Mouse (Mus musculus) heart, adult 18-20 months (tissue): Measurements from ENCODE around the gene Slc39a11. TPM values are rescaled to one million over a fixed set of nuclear protein-coding genes. Genes with fewer than 3 reads are reported as not detected.

Experiments used
- DNase-seq, 2 experiments: peaks; one replicate each; pipeline ENCODE4 v3.0.0; 2021 to 2022; ENCODE audit warnings: mixed read lengths in 1 of 2
- total RNA-seq, 2 experiments: library from RNA; stranded (reverse); gene quantifications; 2 replicates each; pipeline ENCODE4 v1.2.3; 2021

Slc39a11 gene
- total RNA-seq, 2 experiments from 2014 or later: 3.3 to 4.8 TPM

DNA sequence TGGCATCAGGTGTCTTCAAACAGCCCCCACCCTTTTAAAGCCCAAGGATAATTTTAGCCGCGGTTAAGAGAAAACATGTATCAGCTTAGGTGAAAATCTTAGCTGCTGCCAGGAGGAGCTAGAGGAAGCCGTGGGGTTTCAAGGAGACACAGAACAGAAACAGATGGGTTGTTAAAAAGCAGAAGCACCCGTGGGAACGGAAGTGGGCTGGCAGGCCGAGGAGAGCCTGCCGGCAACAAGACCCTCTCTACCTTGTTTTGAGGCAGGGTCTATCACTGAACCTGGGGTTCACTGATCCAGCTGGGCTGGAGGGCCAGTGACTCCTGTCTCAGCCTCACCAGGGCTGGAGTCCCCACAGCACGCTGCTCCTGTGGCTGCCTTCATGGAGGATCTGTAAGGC is 310.1 kb downstream of the Slc39a11 start:
- no peak for DNase-seq

GRCm38 (mm10) chr11:113338581-113338980 is 311.3 kb downstream of the Slc39a11 start:
- DNase-seq: no peak

GRCm38 (mm10) chr11:113335706-113336105 is 314.2 kb downstream of the Slc39a11 start:
- no peak for DNase-seq

- no peak for DNase-seq
These were observed 315.4 kb downstream of the Slc39a11 start for GRCm38 (mm10) chr11:113334444-113334881.

DNA sequence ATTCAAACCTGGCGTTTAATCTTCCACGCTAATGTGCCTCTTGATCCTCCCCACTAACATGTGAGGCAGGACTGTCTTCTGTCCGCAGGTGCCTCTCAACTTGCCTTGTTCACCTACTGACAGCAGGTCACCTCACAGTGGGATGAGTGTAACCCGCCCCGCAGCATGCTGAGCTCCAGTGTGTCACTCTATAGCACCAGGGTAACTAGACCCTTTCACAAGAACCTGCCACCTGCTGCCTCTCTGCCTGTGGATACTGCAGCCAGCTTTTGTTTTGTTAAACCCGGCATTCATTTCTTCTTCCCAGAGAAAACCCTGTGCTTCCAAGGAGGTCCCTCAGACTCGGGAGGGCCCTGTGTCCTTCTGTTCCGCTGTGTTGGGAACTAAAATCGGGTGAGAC is 316.3 kb downstream of the Slc39a11 start:
- DNase-seq: no peak

DNA sequence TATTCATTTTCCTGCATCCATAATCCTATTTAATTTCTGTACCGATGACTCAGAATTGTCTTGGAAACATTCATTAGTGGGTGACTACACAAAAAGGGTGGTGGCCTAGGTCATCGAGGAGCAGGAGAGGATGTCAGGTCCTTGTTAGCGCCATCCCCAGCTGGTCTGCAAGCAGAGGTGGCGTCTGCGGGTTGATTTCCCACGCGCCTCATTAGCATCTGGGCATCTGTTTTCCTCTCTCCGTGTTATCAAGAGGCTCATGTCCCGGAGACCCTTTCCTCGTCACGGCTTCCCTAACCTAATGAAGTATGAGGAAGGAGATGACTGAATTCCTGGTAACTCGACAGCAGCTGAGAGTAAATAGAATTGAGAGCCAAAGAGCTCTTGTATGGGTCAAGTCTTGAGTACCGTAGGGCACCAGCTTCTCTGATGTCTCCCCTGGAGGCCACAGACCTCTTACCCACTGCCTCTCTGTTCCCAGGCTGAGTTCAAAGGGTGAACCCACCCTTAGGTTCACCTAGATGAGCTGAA is 319.8 kb downstream of the Slc39a11 start:
- DNase-seq: no peak

GRCm38 (mm10) chr11:113327499-113328062 is 322.3 kb downstream of the Slc39a11 start:
- DNase-seq: no peak

GRCm38 (mm10) chr11:113326387-113327011 is 323.4 kb downstream of the Slc39a11 start:
- peak; percentile 40 to 76 for DNase-seq

DNA sequence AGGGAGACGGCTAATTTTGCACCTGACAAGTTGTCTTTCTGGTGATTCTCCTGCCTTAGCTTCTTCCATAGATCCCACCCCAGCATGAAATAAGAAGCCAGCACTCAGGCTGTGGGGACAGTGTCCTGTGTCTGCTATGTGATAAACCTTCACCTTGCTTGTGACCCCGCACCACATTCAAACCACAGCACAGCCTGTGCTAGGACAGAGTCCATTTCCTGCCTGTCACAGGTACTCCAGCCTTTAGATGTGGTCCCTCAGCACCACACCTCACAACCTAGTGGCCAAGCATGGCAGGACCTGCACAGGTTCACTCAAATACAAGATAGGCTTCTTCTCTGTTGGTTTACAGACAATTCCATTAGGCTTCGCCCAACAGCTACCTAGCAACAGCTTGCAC is 328.3 kb downstream of the Slc39a11 start:
- no peak for DNase-seq

GRCm38 (mm10) chr11:113309265-113309951 is 340.5 kb downstream of the Slc39a11 start:
- no peak for DNase-seq

GRCm38 (mm10) chr11:113308256-113308941 is 341.5 kb downstream of the Slc39a11 start:
- DNase-seq: no peak

- DNase-seq: no peak
These were observed 346.7 kb downstream of the Slc39a11 start for GRCm38 (mm10) chr11:113303204-113303603.

GRCm38 (mm10) chr11:113299492-113299891 is 350.4 kb downstream of the Slc39a11 start:
- DNase-seq: no peak

DNA sequence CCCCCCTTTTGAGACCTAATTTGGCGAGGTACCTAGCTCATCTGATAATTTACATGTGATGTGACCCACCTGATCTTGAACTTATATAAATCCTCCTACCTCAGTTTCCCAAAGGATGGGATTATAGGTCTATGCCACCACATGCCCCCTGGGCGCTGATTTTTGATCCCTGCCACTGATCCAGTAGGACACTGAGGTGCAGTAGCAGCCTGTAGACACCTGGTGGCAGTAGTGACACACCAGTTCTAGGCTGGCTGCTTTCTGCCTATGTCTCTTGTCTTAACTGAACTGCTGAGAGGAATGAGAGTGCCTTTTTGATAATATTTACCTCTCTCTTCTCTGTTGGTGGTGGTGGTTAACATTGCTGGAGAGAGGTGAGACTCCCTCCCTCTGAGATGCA is 352.1 kb downstream of the Slc39a11 start:
- peak; percentile 53 to 77 for DNase-seq

GRCm38 (mm10) chr11:113296912-113297625 is 352.8 kb downstream of the Slc39a11 start:
- DNase-seq: no peak

GRCm38 (mm10) chr11:113296162-113296561 is 353.7 kb downstream of the Slc39a11 start:
- peak; percentile 19 to 57 for DNase-seq

DNA sequence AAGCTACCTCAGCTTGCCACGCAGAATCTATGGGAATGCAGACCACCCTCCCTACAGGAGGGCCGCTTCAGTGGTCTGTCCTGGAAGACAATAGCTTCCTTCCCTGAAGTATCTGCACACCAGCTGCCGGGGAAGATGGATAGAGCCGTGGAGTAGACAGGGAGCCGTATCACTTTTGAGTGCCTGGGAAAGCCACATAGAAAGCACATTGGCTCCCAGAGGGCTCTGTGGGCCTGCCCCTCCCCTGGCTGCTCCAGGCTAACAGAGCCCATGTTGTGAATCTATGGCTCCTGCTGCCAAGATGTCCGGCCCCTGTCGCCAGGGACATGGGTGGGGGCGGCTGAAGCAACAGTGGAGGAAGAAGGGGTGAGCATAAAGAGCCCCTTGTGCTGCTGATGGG is 355.4 kb downstream of the Slc39a11 start:
- DNase-seq: peak in 1 of 2 experiments; percentile 36

DNA sequence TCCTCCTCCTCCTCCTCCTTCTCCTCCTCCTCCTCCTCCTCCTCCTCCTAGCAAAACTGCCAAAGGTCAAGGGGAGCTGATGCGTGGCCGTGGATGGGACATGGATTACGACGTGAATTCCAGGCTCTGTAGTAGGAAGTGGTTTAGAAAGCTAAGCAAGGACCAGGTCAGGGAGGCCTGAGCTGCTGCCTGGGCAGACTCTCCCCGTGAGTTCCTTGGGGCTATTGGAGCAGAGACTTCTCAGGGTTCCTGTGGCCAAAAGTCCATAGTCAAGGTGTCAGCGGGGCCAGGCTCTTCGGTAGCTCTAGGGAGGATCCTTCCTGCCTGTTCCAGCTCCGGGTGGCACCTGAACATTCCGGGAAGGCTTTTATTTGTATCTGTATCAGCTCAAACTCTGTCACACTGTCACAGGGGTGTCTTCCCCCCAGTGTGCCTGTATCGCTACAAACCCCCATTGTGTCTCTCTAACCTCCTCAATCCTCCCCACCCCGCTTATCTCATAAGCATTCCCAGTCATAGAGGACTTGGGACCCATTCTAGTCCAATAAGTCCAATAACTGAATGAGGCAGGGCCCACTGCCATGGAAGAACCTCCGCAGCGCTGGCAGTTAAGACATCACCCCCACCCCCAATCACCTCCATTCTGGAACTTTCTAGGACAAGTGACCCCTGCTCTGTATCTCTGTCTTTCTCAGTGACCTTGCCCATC is 356.8 kb downstream of the Slc39a11 start:
- no peak for DNase-seq

- peak; percentile 43 to 73 for DNase-seq
These were observed 357.8 kb downstream of the Slc39a11 start for GRCm38 (mm10) chr11:113291781-113292714.

DNA sequence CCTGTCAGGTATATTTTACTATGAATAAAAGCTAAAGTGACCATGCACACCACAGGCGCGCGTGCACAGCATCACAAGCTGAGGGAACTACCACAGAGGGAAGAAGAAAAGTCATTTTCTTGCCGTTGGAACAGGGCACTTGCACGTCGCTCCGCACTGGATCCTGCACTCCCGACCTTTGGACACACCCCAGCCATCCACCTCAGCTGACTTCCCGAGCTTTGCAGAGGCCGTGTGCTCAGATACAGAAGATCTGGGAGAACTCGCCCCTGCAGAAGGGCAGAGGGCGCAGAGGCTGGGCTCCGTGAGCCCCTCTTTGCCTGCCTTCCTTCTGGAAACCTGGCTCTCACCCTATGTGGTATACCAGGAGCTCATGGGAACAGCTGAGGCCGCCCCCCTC is 359.0 kb downstream of the Slc39a11 start:
- no peak for DNase-seq
